Mouse (Mus musculus): ENCODE data around the gene Gp5. TPM values are rescaled to one million over a fixed set of nuclear protein-coding genes. Genes with fewer than 3 reads are reported as not detected.

Gene Gp5
- polyA plus RNA-seq, 1 experiment = 26.7 TPM

DNA sequence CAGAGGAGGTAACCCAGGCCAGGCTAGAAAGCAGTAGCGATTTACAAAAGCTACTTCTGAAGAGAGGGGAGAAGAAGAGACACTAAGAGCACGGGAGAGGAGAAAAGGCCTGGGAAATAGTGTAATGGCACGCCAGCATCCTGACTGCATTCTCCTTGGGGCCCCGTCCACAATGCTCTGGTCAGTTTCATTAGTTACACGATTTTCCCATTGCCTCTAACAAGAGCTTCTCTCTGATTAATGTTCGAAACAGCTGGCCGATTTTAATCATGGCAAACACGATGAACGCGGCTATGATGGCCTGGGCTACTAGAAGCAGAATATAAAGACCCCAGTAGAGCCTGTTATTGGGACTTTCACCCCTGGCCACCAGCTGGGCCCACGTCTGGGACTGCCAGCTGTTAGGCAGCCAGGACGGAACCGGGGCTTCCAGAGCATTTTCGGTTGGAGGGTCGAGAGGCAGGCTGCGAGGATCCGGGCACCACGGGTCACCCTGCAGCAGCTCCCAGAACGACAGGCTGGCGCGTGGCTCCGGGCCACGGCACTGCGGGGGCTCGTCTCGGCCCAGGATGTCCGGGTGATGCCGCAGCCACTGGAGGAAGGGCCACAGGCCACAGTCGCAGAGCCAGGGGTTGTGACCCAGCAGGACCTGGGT is 2.5 kb downstream of the Gp5 start:
- H3K4me1 ChIP-seq (ENCODE audit: control insufficient read depth, insufficient read depth, insufficient read length) = peaks cover 10% of the 10 kb centered on the region
- peaks cover 9% of the 10 kb centered on the region for H3K27me3 ChIP-seq (ENCODE audit: control insufficient read depth, insufficient read depth, low read length)
- no peak overlapping the region for H3K27ac ChIP-seq (ENCODE audit: insufficient read depth, low read length)
- H3K36me3 ChIP-seq (ENCODE audit: control insufficient read depth, insufficient read depth, low read length) = no peaks in the 10 kb centered on the region
- no peak for DNase-seq (ENCODE audit: low read depth in 1 of 2, low spot score in 2 of 2)
- TF ChIP-seq CTCF (IDR thresholded peaks at IDR 0.05; ENCODE audit: extremely low read depth, insufficient read depth, insufficient read length, insufficient replicate concordance) = no peak
- no peak for TF ChIP-seq POLR2A (IDR thresholded peaks at IDR 0.05; ENCODE audit: low read depth, low read length)
- 23% methylated on average over 29 of the region's 29 CpGs for WGBS
- peak overlapping the region; percentile 60 for H3K4me3 ChIP-seq (ENCODE audit: extremely low read depth, insufficient read depth, insufficient read length)

DNA sequence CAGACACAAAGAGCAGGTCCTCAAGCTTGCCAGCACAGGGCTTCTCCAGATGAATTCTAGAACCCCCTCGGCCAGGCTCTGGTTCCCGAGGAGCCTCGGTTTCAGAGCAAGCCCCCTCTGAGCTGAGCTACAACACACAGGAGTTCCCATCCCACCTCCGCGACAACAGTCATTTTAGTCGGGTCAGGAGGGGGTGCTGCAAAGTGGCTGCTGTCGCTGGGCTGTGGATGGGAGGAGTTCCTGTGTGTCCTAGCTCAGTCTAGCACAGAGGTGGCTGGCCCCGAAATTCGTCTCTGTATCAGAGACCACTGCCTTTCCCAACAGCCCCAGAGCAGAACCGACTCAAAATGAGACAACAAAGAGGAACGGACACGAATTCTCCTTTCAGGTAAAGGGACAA is 3.3 kb downstream of the Gp5 start:
- TF ChIP-seq POLR2A (IDR thresholded peaks at IDR 0.05; ENCODE audit: low read depth, low read length) = no peak
- TF ChIP-seq CTCF (IDR thresholded peaks at IDR 0.05; ENCODE audit: extremely low read depth, insufficient read depth, insufficient read length, insufficient replicate concordance) = no peak
- 64% methylated on average over 12 of the region's 12 CpGs for WGBS
- no peak overlapping the region for H3K27ac ChIP-seq (ENCODE audit: insufficient read depth, low read length)
- peaks cover 9% of the 10 kb centered on the region for H3K27me3 ChIP-seq (ENCODE audit: control insufficient read depth, insufficient read depth, low read length)
- H3K4me3 ChIP-seq (ENCODE audit: extremely low read depth, insufficient read depth, insufficient read length) = no peak overlapping the region
- DNase-seq (ENCODE audit: low read depth in 1 of 2, low spot score in 2 of 2) = no peak
- peaks cover 10% of the 10 kb centered on the region for H3K4me1 ChIP-seq (ENCODE audit: control insufficient read depth, insufficient read depth, insufficient read length)
- H3K36me3 ChIP-seq (ENCODE audit: control insufficient read depth, insufficient read depth, low read length) = no peaks in the 10 kb centered on the region

DNA sequence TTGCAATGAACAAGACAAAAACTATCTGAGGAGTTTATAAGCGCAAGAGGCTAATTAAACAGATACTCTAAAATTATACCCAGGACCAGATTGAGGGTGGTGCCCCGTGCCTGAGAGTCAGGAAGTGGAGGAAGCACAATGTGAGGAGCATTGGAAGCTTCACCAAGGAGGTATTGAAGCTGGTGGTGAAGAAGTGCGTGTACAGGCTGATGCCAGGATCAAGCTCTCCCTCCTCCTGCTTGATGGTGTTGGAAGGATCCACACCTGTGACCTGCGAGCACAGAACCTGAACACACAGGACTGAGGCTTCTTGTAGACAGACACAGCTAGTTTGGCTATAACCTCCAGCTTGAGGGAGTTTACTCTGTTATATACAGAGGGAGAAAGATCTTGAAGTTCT is 4.5 kb downstream of the Gp5 start:
- Histone ChIP-seq H3K36me3 (ENCODE audit: control insufficient read depth, insufficient read depth, low read length) (no peaks in the 10 kb centered on the region), H3K4me1 (ENCODE audit: control insufficient read depth, insufficient read depth, insufficient read length) (peaks cover 10% of the 10 kb centered on the region), H3K27me3 (ENCODE audit: control insufficient read depth, insufficient read depth, low read length) (peaks cover 9% of the 10 kb centered on the region), H3K4me3 (ENCODE audit: extremely low read depth, insufficient read depth, insufficient read length) (no peak overlapping the region), H3K27ac (ENCODE audit: insufficient read depth, low read length) (no peak overlapping the region)
- DNase-seq (ENCODE audit: low read depth in 1 of 2, low spot score in 2 of 2) = no peak
- TF ChIP-seq CTCF (IDR thresholded peaks at IDR 0.05; ENCODE audit: extremely low read depth, insufficient read depth, insufficient read length, insufficient replicate concordance) (no peak), POLR2A (IDR thresholded peaks at IDR 0.05; ENCODE audit: low read depth, low read length) (no peak)
- 86% methylated on average over 4 of the region's 4 CpGs for WGBS

- no peak for TF ChIP-seq POLR2A (IDR thresholded peaks at IDR 0.05; ENCODE audit: low read depth, low read length)
- TF ChIP-seq CTCF (IDR thresholded peaks at IDR 0.05; ENCODE audit: extremely low read depth, insufficient read depth, insufficient read length, insufficient replicate concordance) = no peak
- H3K4me1 ChIP-seq (ENCODE audit: control insufficient read depth, insufficient read depth, insufficient read length) = peaks cover 8% of the 10 kb centered on the region
- no peaks in the 10 kb centered on the region for H3K36me3 ChIP-seq (ENCODE audit: control insufficient read depth, insufficient read depth, low read length)
- H3K27me3 ChIP-seq (ENCODE audit: control insufficient read depth, insufficient read depth, low read length) = peaks cover 9% of the 10 kb centered on the region
- no peak overlapping the region for H3K27ac ChIP-seq (ENCODE audit: insufficient read depth, low read length)
- WGBS = 60% methylated on average over 5 of the region's 5 CpGs
- H3K4me3 ChIP-seq (ENCODE audit: extremely low read depth, insufficient read depth, insufficient read length) = no peak overlapping the region
- DNase-seq (ENCODE audit: low read depth in 1 of 2, low spot score in 2 of 2) = no peak
Observed at GRCm38 (mm10) chr16:30304236-30304635, 6.3 kb downstream of the Gp5 start.

DNA sequence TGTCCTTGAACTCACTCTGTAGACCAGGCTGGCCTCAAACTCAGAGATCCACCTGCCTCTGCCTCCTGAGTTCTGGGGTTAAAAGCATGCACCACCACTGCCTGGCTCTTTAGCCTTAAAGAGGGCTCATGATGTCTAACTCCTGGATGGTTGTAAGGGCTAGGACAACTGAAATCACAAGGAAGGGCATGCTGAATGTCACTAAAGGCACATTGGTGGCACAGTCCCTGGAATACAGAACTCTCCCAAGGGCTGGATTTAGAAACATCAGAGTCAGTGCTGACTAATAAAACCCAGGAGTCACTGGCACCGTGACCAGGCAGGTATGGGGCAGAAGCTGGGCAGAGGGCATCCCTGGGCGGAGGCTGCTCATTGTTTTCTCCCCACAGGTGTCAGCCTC is 7.2 kb downstream of the Gp5 start:
- no peak for DNase-seq (ENCODE audit: low read depth in 1 of 2, low spot score in 2 of 2)
- Histone ChIP-seq H3K4me1 (ENCODE audit: control insufficient read depth, insufficient read depth, insufficient read length) (peaks cover 3% of the 10 kb centered on the region; the same call in 1 of the 2 replicates), H3K4me3 (ENCODE audit: extremely low read depth, insufficient read depth, insufficient read length) (no peak overlapping the region), H3K36me3 (ENCODE audit: control insufficient read depth, insufficient read depth, low read length) (no peaks in the 10 kb centered on the region), H3K27me3 (ENCODE audit: control insufficient read depth, insufficient read depth, low read length) (peaks cover 4% of the 10 kb centered on the region), H3K27ac (ENCODE audit: insufficient read depth, low read length) (no peak overlapping the region)
- WGBS = 82% methylated on average over 2 of the region's 2 CpGs
- TF ChIP-seq CTCF (IDR thresholded peaks at IDR 0.05; ENCODE audit: extremely low read depth, insufficient read depth, insufficient read length, insufficient replicate concordance) (no peak), POLR2A (IDR thresholded peaks at IDR 0.05; ENCODE audit: low read depth, low read length) (no peak)

- H3K36me3 ChIP-seq (ENCODE audit: control insufficient read depth, insufficient read depth, low read length) = no peaks in the 10 kb centered on the region
- TF ChIP-seq POLR2A (IDR thresholded peaks at IDR 0.05; ENCODE audit: low read depth, low read length) (no peak), CTCF (IDR thresholded peaks at IDR 0.05; ENCODE audit: extremely low read depth, insufficient read depth, insufficient read length, insufficient replicate concordance) (no peak)
- no peak for DNase-seq (ENCODE audit: low read depth in 1 of 2, low spot score in 2 of 2)
- H3K4me1 ChIP-seq (ENCODE audit: control insufficient read depth, insufficient read depth, insufficient read length) = no peaks in the 10 kb centered on the region
- WGBS = 91% methylated on average over 6 of the region's 6 CpGs
- no peak overlapping the region for H3K27ac ChIP-seq (ENCODE audit: insufficient read depth, low read length)
- H3K4me3 ChIP-seq (ENCODE audit: extremely low read depth, insufficient read depth, insufficient read length) = no peak overlapping the region
- H3K27me3 ChIP-seq (ENCODE audit: control insufficient read depth, insufficient read depth, low read length) = no peaks in the 10 kb centered on the region
Observed at GRCm38 (mm10) chr16:30302686-30303085, 7.9 kb downstream of the Gp5 start.

GRCm38 (mm10) chr16:30299711-30300277 is 10.8 kb downstream of the Gp5 start:
- 54% methylated on average over 10 of the region's 10 CpGs for WGBS
- H3K27me3 ChIP-seq (ENCODE audit: control insufficient read depth, insufficient read depth, low read length) = no peaks in the 10 kb centered on the region
- H3K4me3 ChIP-seq (ENCODE audit: extremely low read depth, insufficient read depth, insufficient read length) = no peak overlapping the region
- no peak overlapping the region for H3K27ac ChIP-seq (ENCODE audit: insufficient read depth, low read length)
- no peak for DNase-seq (ENCODE audit: low read depth in 1 of 2, low spot score in 2 of 2)
- H3K36me3 ChIP-seq (ENCODE audit: control insufficient read depth, insufficient read depth, low read length) = no peaks in the 10 kb centered on the region
- TF ChIP-seq POLR2A (IDR thresholded peaks at IDR 0.05; ENCODE audit: low read depth, low read length) (no peak), CTCF (IDR thresholded peaks at IDR 0.05; ENCODE audit: extremely low read depth, insufficient read depth, insufficient read length, insufficient replicate concordance) (no peak)
- no peaks in the 10 kb centered on the region for H3K4me1 ChIP-seq (ENCODE audit: control insufficient read depth, insufficient read depth, insufficient read length)

All from spleen, adult 2 months (tissue).